Mouse (Mus musculus): Measurements from ENCODE around the gene Dynlrb2. TPM values are rescaled to one million over a fixed set of nuclear protein-coding genes. Genes with fewer than 3 reads are reported as not detected.

Dynlrb2 gene
- total RNA-seq, 2 experiments from 2014 or later = 1.5 to 1.8 TPM

GRCm38 (mm10) chr8:116538763-116539162 is 34.0 kb downstream of the Dynlrb2 start:
- DNase-seq (ENCODE audit: low spot score in 2 of 2) = no peak

- no peak for DNase-seq (ENCODE audit: low spot score in 2 of 2)
Measured at GRCm38 (mm10) chr8:116540136-116540535, 35.4 kb downstream of the Dynlrb2 start.

GRCm38 (mm10) chr8:116542842-116543241 is 38.1 kb downstream of the Dynlrb2 start:
- DNase-seq (ENCODE audit: low spot score in 2 of 2) = no peak

GRCm38 (mm10) chr8:116543366-116543765 is 38.6 kb downstream of the Dynlrb2 start:
- DNase-seq (ENCODE audit: low spot score in 2 of 2) = no peak

- DNase-seq (ENCODE audit: low spot score in 2 of 2) = peak; percentile 64 to 66
Measured at GRCm38 (mm10) chr8:116552255-116552654, 47.5 kb downstream of the Dynlrb2 start.

- DNase-seq (ENCODE audit: low spot score in 2 of 2) = no peak
Measured at GRCm38 (mm10) chr8:116552778-116553177, 48.0 kb downstream of the Dynlrb2 start.

Other genes with a start within 250 kb of the Dynlrb2 start
- 10 to 100 TPM; 19.2 to 23.3 TPM for gene Cdyl2, start 228.0 kb downstream of the Dynlrb2 start, total RNA-seq (2021)

Data from left cerebral cortex, adult 18-20 months (tissue).